7 mouse cellular contexts compared by ENCODE assay signal in the genomic region with DNA sequence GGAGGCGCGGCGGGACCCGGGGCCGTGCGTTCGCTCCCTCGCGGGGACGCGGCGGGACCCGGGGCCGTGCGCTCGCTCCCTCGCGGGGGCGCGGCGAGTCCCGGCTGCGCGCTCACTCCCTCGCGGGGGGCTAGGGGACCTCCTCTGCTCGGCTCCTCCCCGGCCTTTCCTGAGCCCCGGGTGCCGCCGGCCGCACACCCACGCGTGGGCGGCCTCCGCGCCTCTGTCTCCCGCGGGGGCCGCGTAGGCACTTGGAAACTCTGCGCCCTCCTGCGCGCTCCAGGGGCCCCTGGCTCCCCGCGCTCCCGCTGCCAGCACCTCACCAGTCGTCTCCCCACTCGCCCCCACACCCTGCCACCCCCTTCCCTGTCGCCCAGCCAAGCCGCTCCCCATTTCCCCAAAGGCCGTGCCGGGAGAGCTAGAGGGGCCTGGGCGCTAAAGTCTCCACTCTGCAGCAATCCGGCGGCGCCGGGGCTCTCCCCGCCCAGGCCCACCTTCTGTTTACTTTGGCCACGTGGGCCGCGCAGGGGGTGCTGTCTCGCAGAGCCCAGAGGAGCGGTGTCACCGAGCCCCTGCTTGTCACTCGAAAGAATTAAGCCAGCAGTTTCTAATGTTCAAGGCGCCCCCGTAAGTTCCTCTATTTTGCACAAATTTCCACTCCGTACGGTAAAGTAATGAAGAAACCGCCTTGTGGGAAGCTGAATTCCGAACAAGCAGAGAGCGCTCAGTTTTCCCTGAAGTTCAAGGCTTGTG. TPM values are rescaled to one million over a fixed set of nuclear protein-coding genes. Genes with fewer than 3 reads are reported as not detected.
DNase-seq lines count a peak whose midpoint lies in the region; ATAC-seq and TF ChIP-seq lines count a peak whose summit lies in the region.

A gene (minus strand): TSS at position 589 of the 753 bp plus-strand sequence.

- H3K4me3 ChIP-seq in embryonic facial prominence, embryonic 13.5 days = peak within 1 kb of the TSS; percentile 79
- peak within 1 kb of the TSS; percentile 95 for H3K4me3 ChIP-seq in heart, adult 2 months
- H3K4me3 ChIP-seq in limb, embryonic 14.5 days (replicated peaks; ENCODE audit: low read length) = peak within 1 kb of the TSS; percentile 69
- H3K4me3 ChIP-seq in midbrain, embryonic 15.5 days = peak within 1 kb of the TSS; percentile 83

- TF ChIP-seq CTCF in heart, adult 2 months (IDR thresholded peaks at IDR 0.05) = no peak

- no peak for TF ChIP-seq POLR2A in heart, adult 2 months (IDR thresholded peaks at IDR 0.05; ENCODE audit: insufficient read depth, low read depth, low read length)
- no peak for TF ChIP-seq POLR2A in limb, embryonic 14.5 days (IDR thresholded peaks at IDR 0.05; ENCODE audit: borderline replicate concordance, extremely low read depth, insufficient read depth, insufficient read length)

- peak within 1 kb of the TSS; percentile 73 for H3K4me2 ChIP-seq in embryonic facial prominence, embryonic 13.5 days
- H3K4me2 ChIP-seq in limb, embryonic 14.5 days (replicated peaks; ENCODE audit: low read depth, low read length, severe bottlenecking) = peak within 1 kb of the TSS; percentile 68
- H3K4me2 ChIP-seq in midbrain, embryonic 15.5 days = peak within 1 kb of the TSS; percentile 89

- TF ChIP-seq EP300 in heart, adult 2 months (IDR thresholded peaks at IDR 0.05; ENCODE audit: insufficient read depth, low read depth, low read length) = no peak

- H3K9me3 ChIP-seq in embryonic facial prominence, embryonic 13.5 days = no peaks in the 10 kb centered on the region
- H3K9me3 ChIP-seq in limb, embryonic 14.5 days (ENCODE audit: control insufficient read depth, low read length) = no peaks in the 10 kb centered on the region
- no peaks in the 10 kb centered on the region for H3K9me3 ChIP-seq in midbrain, embryonic 15.5 days

- peaks cover 3% of the 10 kb centered on the region; the same call in 1 of the 2 replicates for H3K79me2 ChIP-seq in heart, adult 2 months (replicated peaks; ENCODE audit: control insufficient read depth, insufficient read depth, low read length)

- peak within 1 kb of the TSS; percentile 86 for H3K9ac ChIP-seq in embryonic facial prominence, embryonic 13.5 days
- H3K9ac ChIP-seq in heart, adult 2 months (ENCODE audit: low read depth, low read length) = peak within 1 kb of the TSS; percentile 77
- peak within 1 kb of the TSS; percentile 88 for H3K9ac ChIP-seq in limb, embryonic 14.5 days (ENCODE audit: low read depth, low read length, severe bottlenecking)
- H3K9ac ChIP-seq in midbrain, embryonic 15.5 days = peak within 1 kb of the TSS; percentile 79

- H3K27ac ChIP-seq in embryonic facial prominence, embryonic 13.5 days = peak within 1 kb of the TSS; percentile 97
- H3K27ac ChIP-seq in heart, adult 2 months = peak within 1 kb of the TSS; percentile 93
- H3K27ac ChIP-seq in limb, embryonic 14.5 days (replicated peaks; ENCODE audit: low read depth, low read length) = peak within 1 kb of the TSS; percentile 97
- H3K27ac ChIP-seq in midbrain, embryonic 15.5 days = peak within 1 kb of the TSS; percentile 94

- WGBS in embryonic facial prominence, embryonic 13.5 days = under 1% methylated on average over 71 of the region's 73 CpGs
- WGBS in heart, adult 2 months = 3% methylated on average over 67 of the region's 73 CpGs
- WGBS in limb, embryonic 14.5 days = under 1% methylated on average over 32 of the region's 73 CpGs
- under 1% methylated on average over 72 of the region's 73 CpGs for WGBS in midbrain, embryonic 15.5 days

- H3K27me3 ChIP-seq in embryonic facial prominence, embryonic 13.5 days = no peaks in the 10 kb centered on the region
- no peaks in the 10 kb centered on the region for H3K27me3 ChIP-seq in heart, adult 2 months (ENCODE audit: control insufficient read depth, insufficient read depth, low read length)
- no peaks in the 10 kb centered on the region for H3K27me3 ChIP-seq in limb, embryonic 14.5 days (ENCODE audit: control insufficient read depth, insufficient read depth, low read length)
- no peaks in the 10 kb centered on the region for H3K27me3 ChIP-seq in midbrain, embryonic 15.5 days (replicated peaks)

- intact Hi-C loops in heart, adult 2 months (cut with DNase I) = loop anchor here (5.0 kb wide), 3 partner anchors 38 to 1982 kb away; a partner anchor contains a TSS

- peaks cover 14% of the 10 kb centered on the region for H3K4me1 ChIP-seq in embryonic facial prominence, embryonic 13.5 days
- H3K4me1 ChIP-seq in heart, adult 2 months (ENCODE audit: control insufficient read depth, insufficient read depth, low read length) = peaks cover 4% of the 10 kb centered on the region
- H3K4me1 ChIP-seq in limb, embryonic 14.5 days (ENCODE audit: control insufficient read depth, insufficient read depth, low read length) = peaks cover 9% of the 10 kb centered on the region
- peaks cover 24% of the 10 kb centered on the region for H3K4me1 ChIP-seq in midbrain, embryonic 15.5 days

- ATAC-seq in embryonic facial prominence, embryonic 13.5 days (ENCODE audit: insufficient number of reproducible peaks, insufficient read depth, low FRiP score, low TSS enrichment, low read depth) = peak; percentile 77
- peak; percentile 82 for ATAC-seq in limb, embryonic 14.5 days (ENCODE audit: low FRiP score, low read depth)
- peak; percentile 68 for ATAC-seq in midbrain, embryonic 15.5 days (replicated peaks)

- peak; percentile 77 for DNase-seq in adrenal gland, postnatal 10 days
- peak in 1 of 2 experiments; percentile 79 for DNase-seq in heart, adult 2 months
- peak; percentile 34 to 46 for DNase-seq in kidney, adult 8-10 months
- DNase-seq in limb, embryonic 14.5 days (ENCODE audit: low spot score) = peak; percentile 59
- peak; percentile 29 to 61 for DNase-seq in spleen, postnatal 10 days (ENCODE audit: low spot score in 2 of 2)

- H3K36me3 ChIP-seq in embryonic facial prominence, embryonic 13.5 days = no peaks in the 10 kb centered on the region
- H3K36me3 ChIP-seq in heart, adult 2 months (ENCODE audit: control insufficient read depth, insufficient read depth, low read length) = peaks cover 3% of the 10 kb centered on the region
- H3K36me3 ChIP-seq in limb, embryonic 14.5 days (ENCODE audit: control insufficient read depth, insufficient read depth, low read length) = no peaks in the 10 kb centered on the region
- H3K36me3 ChIP-seq in midbrain, embryonic 15.5 days (replicated peaks) = no peaks in the 10 kb centered on the region

RNA-seq across cellular contexts. Expression of the gene that starts here (rescaled TPM):
- total RNA-seq in adrenal gland, postnatal 10 days (2021) = 10 to 100 TPM; 34.3 to 50.3 TPM
- polyA plus RNA-seq in embryonic facial prominence, embryonic 13.5 days (2015; fragmentation: Nextera tagmentation; extraction: Ambion mirVana) = 21.1 and 23.4 TPM in 2 replicates
- 10 to 100 TPM; 14.9 to 17.9 TPM for total RNA-seq in heart, adult 2 months (2021)
- polyA plus RNA-seq in heart, adult 2 months (2012; rRNA removed) = 8.6 and 15.0 TPM in 2 replicates
- polyA plus RNA-seq in limb, embryonic 14.5 days (2012; rRNA removed) = 17.7 and 21.2 TPM in 2 replicates
- polyA plus RNA-seq in limb, embryonic 14.5 days (2014; fragmentation: Nextera tagmentation; extraction: Ambion mirVana) = 15.9 and 22.0 TPM in 2 replicates
- 23.0 and 25.4 TPM in 2 replicates for polyA plus RNA-seq in midbrain, embryonic 15.5 days (2015; fragmentation: Nextera tagmentation; extraction: Ambion mirVana)
